Mouse (Mus musculus): Measurements from ENCODE around the gene Adora1. TPM values are rescaled to one million over a fixed set of nuclear protein-coding genes. Genes with fewer than 3 reads are reported as not detected.

Adora1 gene
- total and polyA plus RNA-seq, 3 experiments, result not detected

- Histone ChIP-seq H3K27ac (ENCODE audit: control insufficient read depth, low read depth, low read length) (no peak overlapping the region; the same call in 1 of the 2 replicates), H3K4me3 (ENCODE audit: control insufficient read depth in 1 of 2, insufficient read depth in 1 of 2, low read depth in 2 of 2, low read length in 2 of 2) (peak overlapping the region in 1 of 2 experiments; percentile 2; a peak in 2 of 4 replicates), H3K9me3 (replicated peaks; ENCODE audit: insufficient read depth, low read length) (no peaks in the 10 kb centered on the region), H3K27me3 (ENCODE audit: control insufficient read depth in 1 of 2, insufficient read depth in 2 of 2, low read length in 2 of 2) (0 out of 4 replicates have a peak, but pooled peaks cover 0 to 1% of the 10 kb centered on the region in 2 experiments), H3K36me3 (ENCODE audit: control insufficient read depth in 1 of 2, insufficient read depth in 2 of 2, low read length in 2 of 2) (no peaks in the 10 kb centered on the region; a peak in 1 of 4 replicates), H3K9ac (ENCODE audit: control insufficient read depth, low read depth, low read length, poor library complexity, severe bottlenecking) (peak overlapping the region; percentile 44; the same call in 1 of the 2 replicates), H3K79me2 (ENCODE audit: control insufficient read depth, insufficient read depth, low read length, poor library complexity) (no peaks in the 10 kb centered on the region), H3K4me1 (ENCODE audit: control insufficient read depth in 1 of 2, insufficient read depth in 2 of 2, low read length in 2 of 2) (peaks cover 2 to 12% of the 10 kb centered on the region in 2 experiments; a peak in 3 of 4 replicates)
- DNase-seq (ENCODE audit: low read depth, low spot score), result peak; percentile 81
- TF ChIP-seq SIN3A (IDR thresholded peaks at IDR 0.05; ENCODE audit: low read length), result no peak; the same call in 1 of the 2 replicates
- TF ChIP-seq ZNF384 (IDR thresholded peaks at IDR 0.05; ENCODE audit: low read depth, low read length), result no peak
- no peak for TF ChIP-seq CHD2 (IDR thresholded peaks at IDR 0.05; ENCODE audit: low read length)
- TF ChIP-seq POLR2AphosphoS5 (IDR thresholded peaks at IDR 0.05; ENCODE audit: borderline replicate concordance, low read depth, low read length), result no peak
- no peak for TF ChIP-seq ZMIZ1 (IDR thresholded peaks at IDR 0.05; ENCODE audit: low read depth, low read length)
- TF ChIP-seq RCOR1 (IDR thresholded peaks at IDR 0.05; ENCODE audit: low read depth, low read length), result peak; percentile 70; the same call in 1 of the 2 replicates
- TF ChIP-seq MAX (IDR thresholded peaks at IDR 0.05; ENCODE audit: low read length), result no peak
- no peak for TF ChIP-seq USF1 (IDR thresholded peaks at IDR 0.05; ENCODE audit: low read depth, low read length)
- TF ChIP-seq USF2 (IDR thresholded peaks at IDR 0.05; ENCODE audit: borderline replicate concordance in 1 of 2, insufficient read depth in 1 of 2, low read depth in 1 of 2, low read length in 2 of 2), result no peak
- no peak for TF ChIP-seq GABPA (IDR thresholded peaks at IDR 0.05; ENCODE audit: low read depth, low read length)
- no peak for TF ChIP-seq ZC3H11A (IDR thresholded peaks at IDR 0.05; ENCODE audit: low read depth, low read length)
- peak; percentile 75 for TF ChIP-seq TCF12 (IDR thresholded peaks at IDR 0.05; ENCODE audit: low read depth, low read length)
- TF ChIP-seq GATA1 (IDR thresholded peaks at IDR 0.05; ENCODE audit: low read depth, low read length), result peak; percentile 73
- no peak for TF ChIP-seq NRF1 (IDR thresholded peaks at IDR 0.05; ENCODE audit: insufficient read depth, low read depth, low read length, poor library complexity, severe bottlenecking)
- TF ChIP-seq ETS1 (IDR thresholded peaks at IDR 0.05; ENCODE audit: low read depth, low read length), result peak; percentile 71
- TF ChIP-seq TAL1 (IDR thresholded peaks at IDR 0.05; ENCODE audit: low read length), result peak; percentile 5; the same call in 1 of the 2 replicates
- TF ChIP-seq HCFC1 (IDR thresholded peaks at IDR 0.05; ENCODE audit: low read depth, low read length), result 0 out of 2 replicates have a peak, but pooled peaks have one; percentile 14
- no peak for TF ChIP-seq CTCF (IDR thresholded peaks at IDR 0.05 in 2 of 3, conservative IDR thresholded peaks at IDR 0.05 in 1 of 3; ENCODE audit: control insufficient read depth in 1 of 3, insufficient read depth in 1 of 3, low read depth in 2 of 3, low read length in 3 of 3, poor library complexity in 1 of 3, severe bottlenecking in 1 of 3)
- TF ChIP-seq EP300 (IDR thresholded peaks at IDR 0.05; ENCODE audit: low read depth in 1 of 2, low read length in 2 of 2), result peak; percentile 74 to 79; a peak in 3 of 4 replicates
- peak; percentile 68 for TF ChIP-seq TBP (IDR thresholded peaks at IDR 0.05; ENCODE audit: low read depth, low read length)
- TF ChIP-seq MYC (IDR thresholded peaks at IDR 0.05; ENCODE audit: low read depth, low read length), result 0 out of 2 replicates have a peak, but pooled peaks have one; percentile 30
- TF ChIP-seq ZKSCAN1 (IDR thresholded peaks at IDR 0.05; ENCODE audit: low read depth, low read length), result no peak
- TF ChIP-seq CHD1 (IDR thresholded peaks at IDR 0.05; ENCODE audit: low read depth, low read length), result no peak
- peak; percentile 44; the same call in 1 of the 2 replicates for TF ChIP-seq ELF1 (IDR thresholded peaks at IDR 0.05; ENCODE audit: low read depth, low read length)
- no peak for TF ChIP-seq UBTF (IDR thresholded peaks at IDR 0.05; ENCODE audit: borderline replicate concordance, insufficient read depth, low read depth, low read length)
- no peak for TF ChIP-seq RAD21 (IDR thresholded peaks at IDR 0.05; ENCODE audit: low read depth, low read length)
- no peak for TF ChIP-seq SMC3 (IDR thresholded peaks at IDR 0.05; ENCODE audit: low read depth, low read length)
Measured at GRCm38 (mm10) chr1:134213405-134213804, 21.8 kb downstream of the Adora1 start.
